11 mouse cellular contexts compared by ENCODE assay signal in genomic region chr19:40888887-40889286, GRCm38 (mm10).
"Had no signal": no experiment of that assay in that cellular context is flagged by ENCODE, and none has a peak within 500 bp of the region (broad histone marks: within the 10 kb centered on the region; RNA-seq: fewer than 3 reads in every experiment).

No protein-coding gene starts in this region.

- DNase-seq: liver, embryonic 13.5 days; lung, adult 18-20 months; lung, embryonic 14.5 days; lung, postnatal 10 days; lung, postnatal 4 days; midbrain, embryonic 14.5 days; right cerebral cortex, postnatal 14 days; spleen, adult 18-20 months; thymus, adult 2 months; thymus, postnatal 36 days had no signal

- ATAC-seq: midbrain, embryonic 16.5 days had no signal
